Mouse (Mus musculus) megakaryocyte, embryonic 14.5 days (primary cell): ENCODE data around the gene Gm8113.
"Not testable (repeated sequence)": the region's sequence is repeated elsewhere in the genome, so short reads cannot be mapped to it uniquely, and the experiment has no call there.

ENCODE experiments used
- FLI1 ChIP-seq: IDR thresholded peaks from 2 replicates; pipeline ENCODE4 v1.6.1; 2012; ENCODE audit warnings: low read length, inconsistent platforms, mixed read lengths
- GATA1 ChIP-seq: IDR thresholded peaks from 3 replicates; pipeline ENCODE4 v1.6.1; 2012; ENCODE audit warnings: mixed read lengths, low read length, inconsistent platforms, borderline replicate concordance

- TF ChIP-seq FLI1, GATA1: not testable (repeated sequence)
Observed at GRCm38 (mm10) chr14:43933399-43933798, 8.2 kb downstream of the Gm8113 start.
